Comparison of ENCODE assay signal across 8 mouse cellular contexts in genomic region chr2:156313153-156313552, GRCm38 (mm10). TPM values are rescaled to one million over a fixed set of nuclear protein-coding genes. Genes with fewer than 3 reads are reported as not detected.
A peak's percentile ranks its signal among the peaks of the same experiment; 100 is the strongest.
DNase-seq lines count a peak whose midpoint lies in the region; ATAC-seq and TF ChIP-seq lines count a peak whose summit lies in the region.

No protein-coding gene starts in this region.

- H3K27ac ChIP-seq in kidney, postnatal 0 days = peak overlapping the region; percentile 99; the same call in 1 of the 2 replicates
- no peak overlapping the region; the same call in 1 of the 2 replicates for H3K27ac ChIP-seq in bone marrow, adult 2 months (ENCODE audit: control insufficient read depth, insufficient read depth, low read depth, low read length, poor library complexity)
- no peak overlapping the region for H3K27ac ChIP-seq in hindbrain, embryonic 11.5 days (ENCODE audit: low read depth, low read length)
- peak overlapping the region; percentile 97 for H3K27ac ChIP-seq in midbrain, embryonic 14.5 days (replicated peaks; ENCODE audit: low read depth, low read length)

- peak; percentile 38; the same call in 1 of the 2 replicates for TF ChIP-seq CTCF in kidney, postnatal 0 days (IDR thresholded peaks at IDR 0.05; ENCODE audit: low read depth)
- no peak for TF ChIP-seq CTCF in bone marrow, adult 2 months (IDR thresholded peaks at IDR 0.05; ENCODE audit: control insufficient read depth, insufficient read depth, low read length)

- ATAC-seq in kidney, postnatal 0 days (replicated peaks; ENCODE audit: low FRiP score, low read depth) = no peak
- ATAC-seq in hindbrain, embryonic 11.5 days (ENCODE audit: low FRiP score) = no peak
- no peak for ATAC-seq in midbrain, embryonic 14.5 days (ENCODE audit: low FRiP score, low TSS enrichment)

- WGBS in kidney, postnatal 0 days = 49% methylated on average over 3 of the region's 3 CpGs
- 52% methylated on average over 3 of the region's 3 CpGs for WGBS in bone marrow, adult 2 months
- 58% methylated on average over 3 of the region's 3 CpGs for WGBS in hindbrain, embryonic 11.5 days
- WGBS in midbrain, embryonic 14.5 days = 42% methylated on average over 3 of the region's 3 CpGs

- no peaks in the 10 kb centered on the region for H3K36me3 ChIP-seq in kidney, postnatal 0 days (ENCODE audit: insufficient read depth, low read length)
- H3K36me3 ChIP-seq in hindbrain, embryonic 11.5 days (ENCODE audit: control insufficient read depth, insufficient read depth, low read length) = no peaks in the 10 kb centered on the region
- peaks cover 10% of the 10 kb centered on the region; the same call in 1 of the 2 replicates for H3K36me3 ChIP-seq in midbrain, embryonic 14.5 days (ENCODE audit: control insufficient read depth, insufficient read depth, low read length)

- H3K27me3 ChIP-seq in kidney, postnatal 0 days (ENCODE audit: insufficient read depth, low read length) = no peaks in the 10 kb centered on the region
- no peaks in the 10 kb centered on the region for H3K27me3 ChIP-seq in hindbrain, embryonic 11.5 days (ENCODE audit: control insufficient read depth, insufficient read depth, low read length)
- no peaks in the 10 kb centered on the region for H3K27me3 ChIP-seq in midbrain, embryonic 14.5 days (ENCODE audit: control insufficient read depth, insufficient read depth, low read length)

- H3K4me3 ChIP-seq in kidney, postnatal 0 days (replicated peaks; ENCODE audit: low read depth, low read length) = peak overlapping the region; percentile 81
- H3K4me3 ChIP-seq in bone marrow, adult 2 months (replicated peaks; ENCODE audit: control insufficient read depth, low read depth, low read length) = peak overlapping the region; percentile 81
- peak overlapping the region; percentile 91 for H3K4me3 ChIP-seq in hindbrain, embryonic 11.5 days (ENCODE audit: low read depth, low read length)
- peak overlapping the region; percentile 93 for H3K4me3 ChIP-seq in midbrain, embryonic 14.5 days (replicated peaks; ENCODE audit: low read depth, low read length)

- H3K9ac ChIP-seq in kidney, postnatal 0 days (ENCODE audit: low read depth, low read length) = no peak overlapping the region; the same call in 1 of the 2 replicates
- H3K9ac ChIP-seq in hindbrain, embryonic 11.5 days (ENCODE audit: low read depth, low read length) = peak overlapping the region; percentile 98; the same call in 1 of the 2 replicates
- H3K9ac ChIP-seq in midbrain, embryonic 14.5 days (replicated peaks; ENCODE audit: low read length) = no peak overlapping the region; the same call in 1 of the 2 replicates

- no peak for TF ChIP-seq POLR2A in bone marrow, adult 2 months (IDR thresholded peaks at IDR 0.05; ENCODE audit: borderline replicate concordance, control insufficient read depth, low read depth, low read length)

- H3K4me2 ChIP-seq in kidney, postnatal 0 days (ENCODE audit: low read length) = peak overlapping the region; percentile 75
- peak overlapping the region; percentile 87 for H3K4me2 ChIP-seq in hindbrain, embryonic 11.5 days (replicated peaks; ENCODE audit: low read depth, low read length)
- peak overlapping the region; percentile 80 for H3K4me2 ChIP-seq in midbrain, embryonic 14.5 days (ENCODE audit: low read length)

- DNase-seq in kidney, postnatal 0 days (ENCODE audit: low spot score) = no peak
- no peak for DNase-seq in kidney, postnatal 4 days
- no peak for DNase-seq in hindbrain, embryonic 11.5 days (ENCODE audit: low spot score)
- peak; percentile 9 for DNase-seq in midbrain, embryonic 14.5 days
- no peak for DNase-seq in spleen, postnatal 14 days (ENCODE audit: low spot score in 2 of 2)
- no peak for DNase-seq in embryo, embryonic 10 days (ENCODE audit: low spot score)
- DNase-seq in testis, postnatal 10 days (ENCODE audit: low spot score) = no peak

- no peaks in the 10 kb centered on the region for H3K9me3 ChIP-seq in kidney, postnatal 0 days (replicated peaks; ENCODE audit: low read length)
- no peaks in the 10 kb centered on the region for H3K9me3 ChIP-seq in hindbrain, embryonic 11.5 days (ENCODE audit: control insufficient read depth, low read length)
- H3K9me3 ChIP-seq in midbrain, embryonic 14.5 days (ENCODE audit: control insufficient read depth, low read length) = no peaks in the 10 kb centered on the region

- no peaks in the 10 kb centered on the region for H3K4me1 ChIP-seq in kidney, postnatal 0 days (replicated peaks; ENCODE audit: insufficient read depth, low read length)
- no peaks in the 10 kb centered on the region; the same call in 1 of the 2 replicates for H3K4me1 ChIP-seq in bone marrow, adult 2 months (ENCODE audit: control insufficient read depth, insufficient read depth, low read length)
- H3K4me1 ChIP-seq in hindbrain, embryonic 11.5 days (replicated peaks; ENCODE audit: control insufficient read depth, insufficient read depth, low read length) = no peaks in the 10 kb centered on the region
- H3K4me1 ChIP-seq in midbrain, embryonic 14.5 days (ENCODE audit: control insufficient read depth, insufficient read depth, low read length) = peaks cover 10% of the 10 kb centered on the region

RNA-seq across cellular contexts. Expression of gene Scand1, which starts 0.6 kb away (rescaled TPM):
- 140 and 181 TPM in 2 replicates for polyA plus RNA-seq in kidney, postnatal 0 days (2015; fragmentation: Nextera tagmentation; extraction: Ambion mirVana)
- polyA plus RNA-seq in bone marrow, adult 2 months (2011; ENCODE audit: insufficient read depth, insufficient read length, low replicate concordance, missing spikeins) = 61.6 and 84.9 TPM in 2 replicates
- polyA plus RNA-seq in hindbrain, embryonic 11.5 days (2014; fragmentation: Nextera tagmentation; extraction: Ambion mirVana) = 81.9 and 87.2 TPM in 2 replicates
- polyA plus RNA-seq in midbrain, embryonic 14.5 days (2014; fragmentation: Nextera tagmentation; extraction: Ambion mirVana) = 93.3 and 102 TPM in 2 replicates

RNA-seq across cellular contexts. Expression of gene Cnbd2, which starts 1.1 kb away (rescaled TPM):
- 14.7 and 16.2 TPM in 2 replicates for polyA plus RNA-seq in kidney, postnatal 0 days (2015; fragmentation: Nextera tagmentation; extraction: Ambion mirVana)
- polyA plus RNA-seq in bone marrow, adult 2 months (2011; ENCODE audit: insufficient read depth, insufficient read length, low replicate concordance, missing spikeins) = 2.6 and 5.4 TPM in 2 replicates
- 4.4 and 4.6 TPM in 2 replicates for polyA plus RNA-seq in hindbrain, embryonic 11.5 days (2014; fragmentation: Nextera tagmentation; extraction: Ambion mirVana)
- 6.9 and 7.9 TPM in 2 replicates for polyA plus RNA-seq in midbrain, embryonic 14.5 days (2014; fragmentation: Nextera tagmentation; extraction: Ambion mirVana)

Comparison
In these comparisons a context has a peak if more than half of its experiments do, and no peak if none do; other contexts are left out.
1. H3K27ac ChIP-seq: peak in kidney, postnatal 0 days (single experiment) and midbrain, embryonic 14.5 days (single experiment); none in bone marrow, adult 2 months (single experiment) and hindbrain, embryonic 11.5 days (single experiment).
2. Peak in every context shown above with its lines, with median percentiles within 50 percentile points of each other: H3K4me2 ChIP-seq and H3K4me3 ChIP-seq.